Mouse (Mus musculus) ES-E14 (cell line): ENCODE results near the gene Klk6.

Experiments
- CHD2 ChIP-seq: IDR thresholded peaks from 2 replicates; pipeline ENCODE4 v1.6.1; 2014; ENCODE audit warnings: mild to moderate bottlenecking, low read depth, low read length, inconsistent platforms
- HCFC1 ChIP-seq: IDR thresholded peaks from 2 replicates; pipeline ENCODE4 v1.6.1; 2012; ENCODE audit warnings: low read length, inconsistent platforms, borderline replicate concordance; ENCODE audit not compliant: insufficient read depth
- MAFK ChIP-seq: IDR thresholded peaks from 2 replicates; pipeline ENCODE4 v1.6.1; 2014; ENCODE audit warnings: mild to moderate bottlenecking, low read depth, low read length, inconsistent platforms; ENCODE audit not compliant: insufficient read depth
- ZC3H11A ChIP-seq: IDR thresholded peaks from 2 replicates; pipeline ENCODE4 v1.6.1; 2012; ENCODE audit warnings: low read depth, mild to moderate bottlenecking, inconsistent platforms, low read length, borderline replicate concordance
- ZNF384 ChIP-seq: IDR thresholded peaks from 2 replicates; pipeline ENCODE4 v1.6.1; 2012; ENCODE audit warnings: low read depth, low read length, inconsistent platforms

- TF ChIP-seq MAFK (no peak), ZNF384 (no peak), HCFC1 (no peak), CHD2 (no peak), ZC3H11A (no peak)
Measured at GRCm38 (mm10) chr7:43799876-43800275, 24.4 kb upstream of the Klk6 start.
